ENCODE assay signal across 14 mouse cellular contexts in the genomic region with DNA sequence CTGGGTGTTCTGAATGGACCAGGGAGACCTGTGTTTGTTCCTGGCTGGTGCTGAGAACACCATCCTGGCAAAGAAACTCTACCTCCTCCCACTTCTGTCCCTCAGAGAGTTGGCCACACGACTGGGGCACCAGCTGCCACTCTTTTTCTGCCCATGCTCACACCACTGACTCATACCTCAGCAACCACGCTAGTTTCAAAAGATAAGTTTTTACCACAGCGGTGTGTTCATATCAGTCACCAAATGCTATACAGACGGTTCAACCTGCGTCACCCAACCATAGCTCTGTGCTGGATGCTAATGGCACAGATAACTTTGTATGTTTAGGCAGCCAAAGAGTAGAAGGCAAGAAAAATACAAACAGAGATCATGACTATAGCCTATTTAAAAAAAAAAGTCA.
DNase-seq lines count a peak whose midpoint lies in the region; ATAC-seq and TF ChIP-seq lines count a peak whose summit lies in the region.
"Had no signal": no experiment of that assay in that cellular context is flagged by ENCODE, and none has a peak within 500 bp of the region (broad histone marks: within the 10 kb centered on the region; RNA-seq: fewer than 3 reads in every experiment).

No protein-coding gene starts in this region.

- H3K36me3 ChIP-seq in lung, embryonic 14.5 days (ENCODE audit: insufficient read depth) = no peaks in the 10 kb centered on the region
- no peaks in the 10 kb centered on the region for H3K36me3 ChIP-seq in G1E (replicated peaks)
- no peaks in the 10 kb centered on the region for H3K36me3 ChIP-seq in liver, embryonic 15.5 days (replicated peaks)
- H3K36me3 ChIP-seq: forebrain, embryonic 12.5 days; lung, embryonic 15.5 days; midbrain, embryonic 12.5 days; neural tube, embryonic 12.5 days had no signal

- WGBS in lung, embryonic 14.5 days = 78% methylated on average over 5 of the region's 5 CpGs
- 16% methylated on average over 5 of the region's 5 CpGs for WGBS in liver, embryonic 15.5 days (ENCODE audit: insufficient replicate concordance)

- no peaks in the 10 kb centered on the region for H3K4me1 ChIP-seq in lung, embryonic 14.5 days (ENCODE audit: insufficient read depth)
- peaks cover 31% of the 10 kb centered on the region for H3K4me1 ChIP-seq in G1E (ENCODE audit: insufficient read depth, low read depth, low read length)
- H3K4me1 ChIP-seq in liver, embryonic 15.5 days (replicated peaks) = peaks cover 31% of the 10 kb centered on the region
- H3K4me1 ChIP-seq: forebrain, embryonic 12.5 days; lung, embryonic 15.5 days; midbrain, embryonic 12.5 days; neural tube, embryonic 12.5 days had no signal

- no peak for TF ChIP-seq CTCF in lung, embryonic 14.5 days (IDR thresholded peaks at IDR 0.05; ENCODE audit: low read depth)
- TF ChIP-seq CTCF in G1E (IDR thresholded peaks at IDR 0.05; ENCODE audit: low read depth, low read length) = no peak

- no peak for ATAC-seq in lung, embryonic 14.5 days (ENCODE audit: insufficient read depth)
- ATAC-seq in G1E (ENCODE audit: extremely low read depth, insufficient number of reproducible peaks, low FRiP score, poor library complexity, severe bottlenecking) = peak; percentile 49
- ATAC-seq in liver, embryonic 15.5 days (ENCODE audit: insufficient read depth) = peak; percentile 100

- no peak overlapping the region for H3K4me3 ChIP-seq in lung, embryonic 14.5 days (ENCODE audit: low read depth, low read length)
- H3K4me3 ChIP-seq in G1E (ENCODE audit: low read depth, low read length) = no peak overlapping the region
- no peak overlapping the region for H3K4me3 ChIP-seq in liver, embryonic 15.5 days (replicated peaks)
- H3K4me3 ChIP-seq: forebrain, embryonic 12.5 days; lung, embryonic 15.5 days; midbrain, embryonic 12.5 days; neural tube, embryonic 12.5 days had no signal

- H3K4me2 ChIP-seq in lung, embryonic 14.5 days = no peak overlapping the region
- H3K4me2 ChIP-seq in liver, embryonic 15.5 days = peak overlapping the region; percentile 23; the same call in 1 of the 2 replicates
- H3K4me2 ChIP-seq: forebrain, embryonic 12.5 days; lung, embryonic 15.5 days; midbrain, embryonic 12.5 days; neural tube, embryonic 12.5 days had no signal

- no peak for DNase-seq in lung, embryonic 14.5 days
- DNase-seq in lung, postnatal 10 days = no peak
- peak; percentile 36 for DNase-seq in G1E (ENCODE audit: low spot score)
- DNase-seq in c-Kit-positive CD71-positive TER-119-positive erythroid progenitor cells, embryonic 14.5 days (ENCODE audit: low spot score) = peak; percentile 71
- DNase-seq in adrenal gland, postnatal 36 days = no peak
- DNase-seq in cerebellum, postnatal 36 days = no peak
- DNase-seq: gastrocnemius, postnatal 36 days; kidney, postnatal 14 days; retina, postnatal 1 day had no signal

- no peaks in the 10 kb centered on the region for H3K9me3 ChIP-seq in lung, embryonic 14.5 days (ENCODE audit: low read depth, low read length)
- H3K9me3 ChIP-seq in G1E (replicated peaks) = peaks cover 3% of the 10 kb centered on the region
- H3K9me3 ChIP-seq in liver, embryonic 15.5 days (replicated peaks) = no peaks in the 10 kb centered on the region
- H3K9me3 ChIP-seq: lung, embryonic 15.5 days; midbrain, embryonic 12.5 days; neural tube, embryonic 12.5 days had no signal

- H3K27me3 ChIP-seq in lung, embryonic 14.5 days (ENCODE audit: insufficient read depth, low read length) = no peaks in the 10 kb centered on the region
- no peaks in the 10 kb centered on the region for H3K27me3 ChIP-seq in G1E (ENCODE audit: insufficient read depth, low read length)
- no peaks in the 10 kb centered on the region for H3K27me3 ChIP-seq in liver, embryonic 15.5 days
- H3K27me3 ChIP-seq: forebrain, embryonic 12.5 days; lung, embryonic 15.5 days; midbrain, embryonic 12.5 days; neural tube, embryonic 12.5 days had no signal

- no peak overlapping the region for H3K9ac ChIP-seq in lung, embryonic 14.5 days
- peak overlapping the region; percentile 23; the same call in 1 of the 2 replicates for H3K9ac ChIP-seq in liver, embryonic 15.5 days
- H3K9ac ChIP-seq: forebrain, embryonic 12.5 days; lung, embryonic 15.5 days; midbrain, embryonic 12.5 days; neural tube, embryonic 12.5 days had no signal

- 0 out of 2 replicates have a peak overlapping the region, but pooled peaks have one; percentile 6 for H3K27ac ChIP-seq in lung, embryonic 14.5 days (ENCODE audit: low read depth)
- H3K27ac ChIP-seq in liver, embryonic 15.5 days (replicated peaks) = peak overlapping the region; percentile 91
- H3K27ac ChIP-seq: forebrain, embryonic 12.5 days; lung, embryonic 15.5 days; midbrain, embryonic 12.5 days; neural tube, embryonic 12.5 days had no signal

Comparison
In these comparisons a context has a peak if more than half of its experiments do, and no peak if none do; other contexts are left out.
1. DNase-seq: peak in G1E (single experiment) and c-Kit-positive CD71-positive TER-119-positive erythroid progenitor cells, embryonic 14.5 days (single experiment); none in lung, embryonic 14.5 days (single experiment), lung, postnatal 10 days (single experiment), adrenal gland, postnatal 36 days (0 of 2) and cerebellum, postnatal 36 days (0 of 2).